Mouse (Mus musculus) WW6 (cell line): Measurements from ENCODE around the gene Mitd1.

Experiments
- DNase-seq: peaks from one replicate; pipeline ENCODE4 v3.0.0-alpha.2; 2013; ENCODE audit warnings: low read depth, low spot score

Mitd1 gene

DNA sequence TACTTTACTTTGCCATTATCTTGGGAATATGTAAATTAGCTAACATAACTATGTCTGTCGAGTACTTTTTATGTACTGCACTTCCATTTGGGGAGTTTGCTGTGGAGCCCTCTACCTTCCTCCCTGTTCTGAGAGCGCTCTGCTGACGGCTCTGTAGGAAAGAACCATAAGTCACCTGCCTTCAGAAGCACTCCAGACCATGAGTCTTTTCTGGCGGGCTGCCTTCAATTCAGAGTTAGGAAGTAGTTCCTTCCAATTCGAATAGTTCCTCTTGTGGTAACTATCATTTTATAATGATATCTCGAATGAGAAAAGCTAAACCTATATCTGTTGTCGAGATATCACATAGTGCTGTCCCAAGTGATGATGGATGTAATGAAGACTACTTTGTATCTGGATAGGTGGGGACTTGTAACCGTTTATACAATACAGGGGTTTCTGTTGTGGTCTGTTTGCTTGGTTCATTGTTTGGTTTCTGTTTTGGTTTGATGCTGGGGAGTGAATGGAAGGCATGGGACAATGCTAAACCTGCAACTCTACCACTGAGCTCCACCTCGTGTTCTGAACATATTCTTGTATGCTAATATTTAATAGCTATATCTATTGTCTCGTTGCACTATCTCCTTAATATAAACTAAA, 22.4 kb downstream of the Mitd1 start:
- DNase-seq: no peak

DNA sequence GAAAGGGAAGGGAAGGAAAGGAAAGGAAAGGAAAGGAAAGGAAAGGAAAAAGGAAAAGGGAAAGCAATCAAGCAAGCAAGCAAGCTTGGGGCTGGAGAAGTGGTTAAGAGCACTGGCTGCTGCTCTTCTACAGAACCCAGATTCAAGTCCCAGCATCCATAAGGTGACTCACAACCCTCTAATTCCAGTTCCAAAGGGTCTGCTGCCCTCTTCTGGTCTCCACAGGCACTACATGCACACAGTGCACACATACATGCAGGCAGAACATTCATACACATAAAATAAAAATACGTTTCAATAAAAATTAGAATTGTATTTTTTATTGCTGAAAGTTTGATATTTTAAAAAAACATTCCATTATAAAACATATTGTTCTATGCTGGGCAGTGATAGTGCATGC, 23.2 kb downstream of the Mitd1 start:
- no peak for DNase-seq

DNA sequence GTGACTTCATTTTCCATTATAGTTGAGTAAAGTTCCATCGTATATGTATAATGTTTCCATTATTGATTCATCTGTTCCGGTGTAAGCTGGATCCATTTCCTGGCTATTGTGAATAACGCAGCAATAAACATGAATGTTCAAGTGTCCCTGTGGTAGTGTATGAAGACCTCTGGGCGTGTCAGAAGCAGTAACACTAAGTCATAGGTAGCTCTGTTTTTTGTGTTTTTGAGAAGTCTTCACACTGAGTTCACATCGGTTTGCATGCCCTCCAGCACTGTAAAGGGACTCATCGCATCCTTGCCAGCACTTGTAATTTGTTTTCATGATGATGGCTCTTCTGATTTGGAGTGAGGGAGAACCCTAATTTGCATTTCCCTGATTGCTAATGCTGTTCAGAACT, 23.9 kb downstream of the Mitd1 start, which contains the start of gene Tsga10:
TSS of gene Tsga10 (minus strand) at position 144 of the 400 bp plus-strand sequence.
- DNase-seq: no peak

DNA sequence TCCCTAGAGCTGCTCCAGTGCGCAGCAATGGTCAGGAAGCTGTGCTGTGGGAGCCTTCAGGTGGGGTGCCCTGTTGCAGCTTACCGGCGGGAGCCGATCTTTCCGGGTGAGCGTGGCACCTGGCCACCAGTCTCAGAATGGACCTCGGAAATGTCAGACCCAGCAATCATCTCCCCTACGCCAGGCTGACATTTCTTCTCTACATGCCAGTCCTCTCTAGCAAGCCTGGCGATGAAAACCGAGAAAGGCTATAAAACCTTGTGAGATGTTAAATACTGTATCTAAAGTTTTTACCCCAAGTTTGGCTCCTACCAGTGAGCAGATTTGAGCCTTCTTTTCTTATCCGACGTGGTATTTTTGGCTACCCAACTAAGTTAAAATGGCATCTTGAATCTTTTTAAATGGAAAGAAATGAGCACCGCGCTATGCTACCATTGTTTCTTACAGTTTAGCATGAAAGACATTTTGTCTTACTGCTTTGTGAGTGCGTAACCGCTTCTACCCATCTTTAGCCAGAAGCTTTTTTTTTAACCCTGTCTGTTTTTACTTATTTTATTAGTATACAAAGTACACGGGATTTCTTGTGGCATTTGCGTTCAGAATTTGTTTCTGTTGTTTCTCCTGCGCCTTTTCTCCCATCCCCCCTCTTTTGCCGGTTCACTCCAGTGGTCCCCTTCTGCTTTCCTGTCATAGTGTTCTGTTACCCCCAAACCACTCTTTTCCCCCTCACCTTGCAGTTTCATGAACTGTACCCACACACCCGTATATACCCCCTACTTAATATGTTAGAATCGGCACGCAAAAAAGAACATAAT, 24.6 kb downstream of the Mitd1 start:
- DNase-seq: no peak

DNA sequence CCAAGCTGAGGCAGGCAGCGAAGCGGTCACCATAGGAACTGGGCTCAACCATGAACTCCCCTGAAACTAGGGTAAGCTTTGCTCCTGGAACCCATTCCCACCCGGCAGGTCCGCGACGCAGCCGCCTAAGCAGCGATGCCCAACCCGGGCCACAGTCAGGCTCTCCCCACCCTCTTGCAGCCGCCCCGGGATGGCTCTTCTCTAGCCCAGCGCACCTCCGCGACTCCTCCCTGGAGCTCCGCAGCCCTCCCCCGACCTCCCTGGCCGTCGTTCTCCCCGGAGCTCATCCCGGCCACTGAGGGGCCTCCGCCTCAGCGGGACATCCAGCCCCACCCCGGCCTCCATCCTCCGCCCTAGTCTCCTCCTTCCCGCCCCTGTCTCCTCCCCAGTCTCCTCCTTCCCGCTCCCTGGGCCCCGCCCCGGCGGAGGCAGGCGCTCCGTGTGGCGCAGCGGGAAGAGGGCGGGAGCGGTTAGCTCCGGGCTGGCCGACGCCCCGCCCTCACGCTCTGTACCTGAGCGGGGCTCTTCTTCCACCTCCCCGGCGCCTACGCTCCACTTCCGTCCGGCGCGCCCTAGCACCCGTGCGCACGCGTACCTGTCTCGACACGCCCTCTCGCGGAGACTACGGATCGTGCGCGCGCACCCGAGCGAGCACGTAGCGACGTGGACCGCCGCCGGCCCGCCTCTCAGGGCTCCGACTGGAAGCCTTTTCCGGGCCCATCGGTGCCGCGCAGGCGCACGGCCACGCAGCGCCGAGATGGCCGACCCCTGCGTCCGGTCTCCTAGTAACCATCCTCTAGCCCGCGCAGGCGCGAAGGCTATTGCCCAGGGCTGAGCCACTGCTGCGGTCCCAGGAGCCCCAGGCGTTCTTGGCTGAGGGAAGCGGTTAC, 25.5 kb downstream of the Mitd1 start:
- DNase-seq: peak; percentile 97

DNA sequence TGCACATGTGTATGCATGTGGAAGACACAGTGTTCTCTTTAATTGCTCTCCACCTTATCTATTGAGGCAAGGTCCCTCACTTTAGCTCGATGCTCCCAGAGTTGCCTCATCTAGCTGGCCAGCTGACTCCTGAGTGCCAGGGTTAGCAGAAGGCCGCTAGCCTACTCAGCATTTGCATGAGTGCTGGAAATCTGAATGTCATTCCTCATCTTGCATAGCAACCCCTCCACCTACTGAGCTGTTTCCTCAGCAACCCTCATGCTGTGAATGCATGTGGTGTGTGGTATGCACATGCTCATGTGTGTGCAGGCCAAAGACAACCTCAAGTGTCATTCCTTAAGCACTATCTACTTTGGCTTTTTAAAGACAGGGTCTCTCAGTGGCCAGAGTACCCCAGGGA, 39.5 kb downstream of the Mitd1 start:
- no peak for DNase-seq

DNA sequence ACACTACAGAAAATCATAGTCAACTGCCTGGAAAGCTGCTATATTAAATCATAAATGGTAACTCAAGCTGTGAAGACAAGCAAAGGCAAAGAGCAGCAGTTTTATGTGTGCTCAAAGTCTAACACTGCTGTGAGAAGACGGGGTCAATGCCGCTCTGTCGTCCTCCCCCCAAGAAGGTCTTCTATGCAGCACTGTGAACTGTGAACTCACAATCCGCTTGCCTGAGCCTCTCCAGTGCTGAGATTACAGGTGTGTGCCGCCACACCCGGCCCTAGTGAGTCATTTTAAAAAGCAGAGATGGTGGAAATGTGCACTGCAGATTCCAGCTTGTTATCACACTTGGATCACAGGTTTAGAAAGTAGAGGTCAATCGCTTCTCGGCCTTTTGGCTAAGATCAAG, 43.3 kb downstream of the Mitd1 start:
- DNase-seq: no peak

DNA sequence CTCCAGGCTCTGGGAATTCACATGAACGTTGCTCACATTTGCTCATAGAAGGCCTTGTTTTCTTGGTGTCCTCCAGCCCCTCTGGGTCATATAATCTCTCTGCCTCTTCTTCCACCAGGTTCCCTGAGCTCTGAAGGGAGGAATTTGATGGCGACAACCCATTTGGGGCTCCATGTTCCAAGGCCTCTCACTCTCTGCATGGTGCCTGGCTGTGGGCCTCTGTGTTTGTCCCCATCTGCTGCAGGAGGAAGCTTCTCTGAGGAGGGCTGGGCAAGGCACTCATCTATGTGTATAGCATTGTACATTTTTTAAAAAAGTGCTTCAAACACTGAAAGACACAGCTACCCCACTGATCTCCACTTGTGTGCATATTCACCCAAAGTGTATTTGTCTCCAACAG, 58.5 kb downstream of the Mitd1 start:
- DNase-seq: no peak
